Comparison of ENCODE assay signal across 16 mouse cellular contexts in the genomic region with DNA sequence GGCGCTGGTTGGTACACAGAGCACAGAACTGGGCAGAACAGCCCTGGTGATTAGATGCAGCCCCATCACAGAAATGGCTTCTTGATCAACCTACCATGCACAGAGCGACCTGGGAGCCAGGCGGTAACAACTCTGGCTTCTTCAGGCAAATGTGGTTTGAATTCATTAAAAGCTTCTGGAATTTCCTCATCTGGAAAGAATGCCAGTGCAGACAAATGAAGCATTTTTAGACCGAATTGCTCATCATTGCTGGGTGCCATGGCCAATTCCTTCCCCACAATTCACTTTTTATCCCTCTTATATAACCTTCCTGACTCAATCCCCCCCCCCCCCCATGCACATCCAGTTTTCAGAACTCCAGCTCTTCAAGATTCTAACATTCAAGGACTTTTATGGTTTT.
"Had no signal": no experiment of that assay in that cellular context is flagged by ENCODE, and none has a peak within 500 bp of the region (broad histone marks: within the 10 kb centered on the region; RNA-seq: fewer than 3 reads in every experiment).

No protein-coding gene starts in this region.

- H3K9me3 ChIP-seq: midbrain, embryonic 10.5 days; midbrain, embryonic 12.5 days; neural tube, embryonic 12.5 days; stomach, embryonic 15.5 days had no signal

- H3K36me3 ChIP-seq: midbrain, embryonic 10.5 days; midbrain, embryonic 12.5 days; neural tube, embryonic 12.5 days; stomach, embryonic 15.5 days had no signal

- DNase-seq: lung, adult 18-20 months; lung, embryonic 14.5 days; lung, postnatal 10 days; lung, postnatal 4 days; midbrain, embryonic 14.5 days; right cerebral cortex, postnatal 14 days; thymus, adult 2 months; thymus, postnatal 25 days; thymus, postnatal 4 days had no signal

- ATAC-seq: midbrain, embryonic 16.5 days had no signal

- H3K4me1 ChIP-seq: midbrain, embryonic 10.5 days; midbrain, embryonic 12.5 days; neural tube, embryonic 12.5 days; stomach, embryonic 15.5 days had no signal

- H3K4me3 ChIP-seq: midbrain, embryonic 10.5 days; midbrain, embryonic 12.5 days; myocyte; neural tube, embryonic 12.5 days; stomach, embryonic 15.5 days had no signal

- H3K27me3 ChIP-seq: midbrain, embryonic 12.5 days; neural tube, embryonic 12.5 days; stomach, embryonic 15.5 days had no signal

- H3K9ac ChIP-seq: lung, embryonic 14.5 days; midbrain, embryonic 12.5 days; neural tube, embryonic 12.5 days; stomach, embryonic 15.5 days had no signal

- H3K4me2 ChIP-seq: lung, embryonic 14.5 days; midbrain, embryonic 12.5 days; neural tube, embryonic 12.5 days; stomach, embryonic 15.5 days had no signal

- H3K27ac ChIP-seq: midbrain, embryonic 10.5 days; midbrain, embryonic 12.5 days; neural tube, embryonic 12.5 days; stomach, embryonic 15.5 days; stomach, postnatal 0 days had no signal
